In the genomic region with DNA sequence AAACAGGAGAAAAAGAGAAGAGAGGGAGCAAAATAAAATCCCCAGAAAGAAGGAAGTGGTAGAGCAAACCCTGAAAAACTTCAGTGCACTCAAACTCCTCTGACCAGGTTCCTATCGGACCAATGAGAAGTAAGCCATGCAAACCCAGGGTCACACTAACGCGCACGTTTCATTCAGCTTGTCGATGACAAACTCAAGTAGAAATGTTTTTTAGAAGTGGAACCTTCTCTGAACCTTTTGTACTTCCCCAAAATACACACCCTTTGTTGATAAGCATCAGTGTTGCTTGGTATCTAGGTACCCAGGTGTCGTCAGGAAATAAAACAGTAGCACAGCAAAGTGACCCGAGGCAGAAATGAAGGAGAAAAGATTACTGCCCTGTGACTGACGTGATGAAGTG, we compare ENCODE assay signal across 14 mouse cellular contexts. TPM values are rescaled to one million over a fixed set of nuclear protein-coding genes. Genes with fewer than 3 reads are reported as not detected.
A peak's percentile ranks its signal among the peaks of the same experiment; 100 is the strongest.
DNase-seq lines count a peak whose midpoint lies in the region; ATAC-seq and TF ChIP-seq lines count a peak whose summit lies in the region.
"Had no signal": no experiment of that assay in that cellular context is flagged by ENCODE, and none has a peak within 500 bp of the region (broad histone marks: within the 10 kb centered on the region; RNA-seq: fewer than 3 reads in every experiment).

No protein-coding gene starts in this region.

- H3K27ac ChIP-seq in thymus, adult 2 months (ENCODE audit: control insufficient read depth, insufficient read depth, low read length): no peak overlapping the region; the same call in 1 of the 2 replicates
- H3K27ac ChIP-seq in intestine, embryonic 15.5 days: no peak overlapping the region
- H3K27ac ChIP-seq: embryonic facial prominence, embryonic 12.5 days; forebrain, embryonic 13.5 days; hindbrain, embryonic 10.5 days; kidney, embryonic 15.5 days had no signal

- H3K4me2 ChIP-seq in intestine, embryonic 15.5 days (replicated peaks): no peak overlapping the region
- H3K4me2 ChIP-seq: embryonic facial prominence, embryonic 12.5 days; forebrain, embryonic 13.5 days; kidney, embryonic 15.5 days; midbrain, embryonic 11.5 days had no signal

- no peak for TF ChIP-seq CTCF in thymus, adult 2 months (IDR thresholded peaks at IDR 0.05; ENCODE audit: borderline replicate concordance, control insufficient read depth, extremely low read depth, insufficient read depth, low read length, poor library complexity)

- peak; percentile 29 for DNase-seq in thymus, adult 2 months
- no peak for DNase-seq in thymus, postnatal 10 days (ENCODE audit: low spot score in 2 of 2)
- DNase-seq in cerebellum, adult 8-10 months: no peak
- no peak for DNase-seq in cerebellum, postnatal 25 days
- DNase-seq: adrenal gland, postnatal 14 days; cerebellum, adult 11-12 months had no signal

- no peaks in the 10 kb centered on the region for H3K27me3 ChIP-seq in thymus, adult 2 months (ENCODE audit: control insufficient read depth, insufficient read depth, low read length)
- H3K27me3 ChIP-seq in intestine, embryonic 15.5 days (replicated peaks): no peaks in the 10 kb centered on the region
- H3K27me3 ChIP-seq: embryonic facial prominence, embryonic 12.5 days; forebrain, embryonic 13.5 days; kidney, embryonic 15.5 days had no signal

- ATAC-seq in granulocyte monocyte progenitor cell, adult 5-6 weeks (replicated peaks; ENCODE audit: poor library complexity, severe bottlenecking): peak; percentile 77
- peak; percentile 65 for ATAC-seq in megakaryocyte progenitor cell, adult 5-6 weeks (replicated peaks; ENCODE audit: poor library complexity)
- ATAC-seq in intestine, embryonic 15.5 days: no peak
- ATAC-seq: forebrain, embryonic 13.5 days had no signal

- H3K4me3 ChIP-seq in thymus, adult 2 months (ENCODE audit: control insufficient read depth, insufficient read depth, low read length): no peak overlapping the region
- H3K4me3 ChIP-seq in intestine, embryonic 15.5 days (replicated peaks): no peak overlapping the region
- H3K4me3 ChIP-seq: embryonic facial prominence, embryonic 12.5 days; forebrain, embryonic 13.5 days; hindbrain, embryonic 10.5 days; kidney, embryonic 15.5 days had no signal

- no peaks in the 10 kb centered on the region for H3K36me3 ChIP-seq in thymus, adult 2 months (ENCODE audit: control insufficient read depth, insufficient read depth, low read length)
- H3K36me3 ChIP-seq in intestine, embryonic 15.5 days: no peaks in the 10 kb centered on the region
- H3K36me3 ChIP-seq: embryonic facial prominence, embryonic 12.5 days; hindbrain, embryonic 10.5 days; kidney, embryonic 15.5 days had no signal

- no peaks in the 10 kb centered on the region for H3K9me3 ChIP-seq in intestine, embryonic 15.5 days
- H3K9me3 ChIP-seq: embryonic facial prominence, embryonic 12.5 days; forebrain, embryonic 13.5 days; hindbrain, embryonic 10.5 days; kidney, embryonic 15.5 days had no signal

- H3K4me1 ChIP-seq in thymus, adult 2 months (replicated peaks; ENCODE audit: control insufficient read depth, insufficient read depth, low read length): no peaks in the 10 kb centered on the region
- 0 out of 2 replicates have a peak, but pooled peaks cover 3% of the 10 kb centered on the region for H3K4me1 ChIP-seq in intestine, embryonic 15.5 days (replicated peaks)
- H3K4me1 ChIP-seq: embryonic facial prominence, embryonic 12.5 days had no signal

- no peak for TF ChIP-seq POLR2A in thymus, adult 2 months (IDR thresholded peaks at IDR 0.05; ENCODE audit: control insufficient read depth, extremely low read depth, insufficient read depth, low read length, poor library complexity)

- WGBS in thymus, adult 2 months: 8% methylated on average over 8 of the region's 8 CpGs
- 73% methylated on average over 8 of the region's 8 CpGs for WGBS in intestine, embryonic 15.5 days

- H3K9ac ChIP-seq in intestine, embryonic 15.5 days: no peak overlapping the region
- H3K9ac ChIP-seq: embryonic facial prominence, embryonic 12.5 days; forebrain, embryonic 13.5 days; kidney, embryonic 15.5 days had no signal

RNA-seq across cellular contexts. Expression of gene Arhgap15, which starts 20.9 kb away (rescaled TPM):
- polyA plus RNA-seq in thymus, adult 2 months (2012; rRNA removed): 8.6 and 9.5 TPM in 2 replicates
- total RNA-seq in granulocyte monocyte progenitor cell, adult 5-6 weeks (2014; fragmentation: Nextera tagmentation): 99.5 and 105 TPM in 2 replicates
- total RNA-seq in granulocyte monocyte progenitor cell, adult 5-6 weeks (2017): 146 and 174 TPM in 2 replicates
- 120 and 124 TPM in 2 replicates for total RNA-seq in megakaryocyte progenitor cell, adult 5-6 weeks (2015)
- 111 and 122 TPM in 2 replicates for total RNA-seq in megakaryocyte progenitor cell, adult 5-6 weeks (2017)
- polyA plus RNA-seq in intestine, embryonic 15.5 days (2015; fragmentation: Nextera tagmentation; extraction: Ambion mirVana): 1.6 and 1.7 TPM in 2 replicates
